Mouse (Mus musculus) liver, adult 2 months (tissue): ENCODE results near the gene Ufd1.

ENCODE experiments used
- CTCF ChIP-seq: fragments of 200-500 bp; IDR thresholded peaks from 2 replicates; pipeline ENCODE4 v1.5.1; 2011; ENCODE audit warnings: low read depth, low read length, control low read depth
- POLR2A ChIP-seq: fragments of 200-500 bp; IDR thresholded peaks from 2 replicates; pipeline ENCODE4 v1.6.1; 2011; ENCODE audit warnings: low read length, control low read depth; ENCODE audit not compliant: insufficient read depth; ENCODE audit errors: extremely low read depth

DNA sequence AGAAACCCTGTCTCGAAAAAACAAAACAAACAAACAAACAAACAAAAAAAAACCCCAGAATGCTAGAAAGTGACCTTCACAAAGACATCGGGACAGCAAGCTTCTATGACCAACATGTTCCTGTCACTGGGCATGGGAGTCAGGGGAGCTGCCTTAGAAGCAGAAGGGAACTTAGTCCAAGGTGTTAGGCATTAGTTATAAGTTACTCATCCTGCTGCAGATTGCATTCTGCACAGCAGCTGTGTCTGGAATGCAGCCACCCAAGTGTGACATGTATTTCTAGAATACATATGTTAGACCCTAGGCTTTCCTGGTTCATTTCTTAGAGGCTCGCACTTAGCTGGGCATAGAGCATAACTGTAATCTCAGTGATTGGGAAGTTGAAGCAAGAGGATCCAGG is 17.1 kb downstream of the Ufd1 start:
- TF ChIP-seq POLR2A (no peak), CTCF (no peak)
